Mouse (Mus musculus): ENCODE data around the gene Hist1h4n. TPM values are rescaled to one million over a fixed set of nuclear protein-coding genes. Genes with fewer than 3 reads are reported as not detected.
"Not testable (repeated sequence)": the region's sequence is repeated elsewhere in the genome, so short reads cannot be mapped to it uniquely, and the experiment has no call there.

Gene Hist1h4n
- polyA plus RNA-seq, 1 experiment from 2014 or later: 14.6 TPM

DNA sequence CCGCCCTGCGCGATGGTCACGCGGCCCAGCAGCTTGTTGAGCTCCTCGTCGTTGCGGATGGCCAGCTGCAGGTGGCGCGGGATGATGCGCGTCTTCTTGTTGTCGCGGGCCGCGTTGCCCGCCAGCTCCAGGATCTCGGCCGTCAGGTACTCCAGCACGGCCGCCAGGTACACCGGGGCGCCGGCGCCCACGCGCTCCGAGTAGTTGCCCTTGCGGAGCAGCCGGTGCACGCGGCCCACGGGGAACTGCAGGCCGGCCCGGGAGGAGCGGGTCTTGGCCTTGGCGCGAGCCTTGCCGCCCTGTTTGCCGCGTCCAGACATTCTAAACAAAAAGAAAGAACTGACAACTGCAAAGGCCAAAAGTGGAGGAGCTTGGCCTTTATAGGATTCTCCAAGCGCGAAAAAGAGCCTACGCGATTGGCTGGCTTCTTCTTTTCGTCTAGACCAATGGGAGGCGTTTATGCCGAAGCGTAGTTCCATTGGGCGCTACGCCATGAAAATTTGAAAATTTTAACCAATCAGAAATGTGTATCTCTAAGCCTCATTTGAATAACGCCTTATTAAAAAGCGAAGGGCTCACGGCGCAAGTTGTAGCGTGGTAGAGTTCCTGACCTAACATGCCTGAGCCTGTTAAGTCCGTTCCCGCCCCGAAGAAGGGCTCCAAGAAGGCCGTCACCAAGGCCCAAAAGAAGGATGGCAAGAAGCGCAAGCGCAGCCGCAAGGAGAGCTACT lies 44.9 kb downstream of the Hist1h4n start, which contains the start of the genes Hist1h2an and Hist1h2bp:
TSS of gene Hist1h2an (minus strand) at position 320 of the 731 bp plus-strand sequence.
TSS of gene Hist1h2bp (plus strand) at position 563 of the 731 bp plus-strand sequence.
- WGBS: under 1% methylated on average over 33 of the region's 63 CpGs
- ATAC-seq (replicated peaks; ENCODE audit: low FRiP score): peak; percentile 93

DNA sequence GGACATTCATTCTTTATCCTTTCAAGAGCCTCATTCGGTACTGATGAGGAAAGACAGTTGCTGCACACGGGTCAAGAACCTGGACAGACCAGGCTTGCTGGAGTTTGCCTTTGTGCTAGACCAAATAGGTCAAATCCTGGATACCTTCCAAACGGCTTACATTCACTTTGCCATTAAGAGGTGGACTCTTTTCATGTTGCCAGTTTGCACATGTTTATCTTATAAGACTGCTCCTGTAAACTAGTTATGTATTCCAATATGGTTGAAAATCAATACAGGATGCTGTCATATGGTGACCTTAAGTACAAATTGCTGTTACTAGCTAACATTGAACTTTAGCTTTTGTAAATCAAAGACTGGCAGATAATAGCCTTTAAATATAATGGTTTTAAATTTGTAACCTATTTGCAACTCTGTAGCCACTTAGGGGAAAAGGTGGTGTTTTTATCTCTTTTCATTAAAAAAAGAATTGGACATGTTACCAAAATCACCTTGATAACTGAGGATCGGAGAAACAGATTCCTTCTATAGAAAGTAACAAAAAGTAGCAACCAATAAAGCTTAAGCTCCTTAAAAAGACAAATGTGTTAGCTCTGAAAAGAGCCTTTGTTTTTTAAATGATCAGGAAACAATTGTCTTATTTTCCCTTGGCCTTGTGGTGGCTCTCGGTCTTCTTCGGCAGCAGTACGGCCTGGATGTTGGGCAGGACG lies 45.7 kb downstream of the Hist1h4n start:
- Histone ChIP-seq H3K9ac (ENCODE audit: low read length) (peak overlapping the region; percentile 56), H3K4me1 (replicated peaks; ENCODE audit: control insufficient read depth, insufficient read depth, low read length) (peaks cover 13% of the 10 kb centered on the region; the same call in 1 of the 2 replicates), H3K9me3 (ENCODE audit: control insufficient read depth, low read length) (no peaks in the 10 kb centered on the region), H3K27ac (ENCODE audit: low read depth, low read length) (peak overlapping the region; percentile 90), H3K4me2 (ENCODE audit: low read depth, low read length, severe bottlenecking) (peak overlapping the region; percentile 46), H3K36me3 (ENCODE audit: control insufficient read depth, insufficient read depth, low read length) (no peaks in the 10 kb centered on the region), H3K4me3 (ENCODE audit: low read depth, low read length) (peak overlapping the region; percentile 31), H3K27me3 (ENCODE audit: control insufficient read depth, insufficient read depth, low read length) (no peaks in the 10 kb centered on the region)
- DNase-seq (ENCODE audit: low spot score) (peak; percentile 59), ATAC-seq (replicated peaks; ENCODE audit: low FRiP score) (no peak)
- 3% methylated on average over 8 of the region's 8 CpGs for WGBS

More for the DNA sequence above, 44.9 kb downstream of the Hist1h4n start, which contains the start of the genes Hist1h2an and Hist1h2bp:
- Histone ChIP-seq H3K9ac (ENCODE audit: low read length) (peak within 1 kb of the TSS; percentile 65), H3K27ac (ENCODE audit: low read depth, low read length) (peak within 1 kb of the TSS; percentile 95), H3K4me1 (replicated peaks; ENCODE audit: control insufficient read depth, insufficient read depth, low read length) (peaks cover 13% of the 10 kb centered on the region; the same call in 1 of the 2 replicates), H3K4me2 (ENCODE audit: low read depth, low read length, severe bottlenecking) (peak within 1 kb of the TSS; percentile 49), H3K4me3 (ENCODE audit: low read depth, low read length) (peak within 1 kb of the TSS; percentile 31)
- DNase-seq (ENCODE audit: low spot score): peak; percentile 90
- H3K36me3 ChIP-seq (ENCODE audit: control insufficient read depth, insufficient read depth, low read length); H3K27me3 ChIP-seq (ENCODE audit: control insufficient read depth, insufficient read depth, low read length); H3K9me3 ChIP-seq (ENCODE audit: control insufficient read depth, low read length): not testable (repeated sequence)

GRCm38 (mm10) chr13:21784311-21784710 lies 47.7 kb downstream of the Hist1h4n start:
- DNase-seq (ENCODE audit: low spot score): peak; percentile 45
- Histone ChIP-seq H3K36me3 (ENCODE audit: control insufficient read depth, insufficient read depth, low read length) (no peaks in the 10 kb centered on the region), H3K9ac (ENCODE audit: low read length) (peak overlapping the region; percentile 64), H3K27me3 (ENCODE audit: control insufficient read depth, insufficient read depth, low read length) (no peaks in the 10 kb centered on the region), H3K4me3 (ENCODE audit: low read depth, low read length) (no peak overlapping the region), H3K4me2 (ENCODE audit: low read depth, low read length, severe bottlenecking) (peak overlapping the region; percentile 51; the same call in 1 of the 2 replicates), H3K27ac (ENCODE audit: low read depth, low read length) (peak overlapping the region; percentile 92), H3K9me3 (ENCODE audit: control insufficient read depth, low read length) (no peaks in the 10 kb centered on the region), H3K4me1 (replicated peaks; ENCODE audit: control insufficient read depth, insufficient read depth, low read length) (peaks cover 11% of the 10 kb centered on the region; the same call in 1 of the 2 replicates)
- ATAC-seq (replicated peaks; ENCODE audit: low FRiP score): no peak
- 25% methylated on average over 6 of the region's 6 CpGs for WGBS

DNA sequence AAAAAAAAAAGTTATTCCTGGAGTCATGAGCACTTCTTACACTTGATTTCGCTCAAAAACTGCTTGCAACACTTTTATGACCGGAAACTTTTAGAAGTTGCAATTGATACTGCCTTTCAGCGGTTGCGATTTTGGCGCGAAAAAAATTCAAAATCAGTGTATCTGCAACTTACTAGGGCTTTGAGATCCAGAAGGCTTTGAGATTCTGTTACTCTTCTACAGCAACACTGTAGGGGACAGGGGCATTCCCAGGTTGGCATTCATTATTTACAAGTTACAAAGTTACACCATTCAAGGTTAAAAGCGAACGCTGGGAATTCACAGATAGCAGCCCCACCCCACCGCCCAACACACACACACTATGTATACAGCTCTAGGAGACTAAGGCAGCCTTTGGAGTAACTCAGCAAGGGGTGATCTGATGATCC lies 48.2 kb downstream of the Hist1h4n start:
- 1% methylated on average over 9 of the region's 9 CpGs for WGBS
- Histone ChIP-seq H3K27ac (ENCODE audit: low read depth, low read length) (peak overlapping the region; percentile 92), H3K27me3 (ENCODE audit: control insufficient read depth, insufficient read depth, low read length) (no peaks in the 10 kb centered on the region), H3K4me2 (ENCODE audit: low read depth, low read length, severe bottlenecking) (peak overlapping the region; percentile 51), H3K4me3 (ENCODE audit: low read depth, low read length) (peak overlapping the region; percentile 40), H3K36me3 (ENCODE audit: control insufficient read depth, insufficient read depth, low read length) (no peaks in the 10 kb centered on the region), H3K9ac (ENCODE audit: low read length) (peak overlapping the region; percentile 64), H3K4me1 (replicated peaks; ENCODE audit: control insufficient read depth, insufficient read depth, low read length) (peaks cover 9% of the 10 kb centered on the region; the same call in 1 of the 2 replicates), H3K9me3 (ENCODE audit: control insufficient read depth, low read length) (no peaks in the 10 kb centered on the region)
- DNase-seq (ENCODE audit: low spot score): peak; percentile 73
- no peak for ATAC-seq (replicated peaks; ENCODE audit: low FRiP score)

DNA sequence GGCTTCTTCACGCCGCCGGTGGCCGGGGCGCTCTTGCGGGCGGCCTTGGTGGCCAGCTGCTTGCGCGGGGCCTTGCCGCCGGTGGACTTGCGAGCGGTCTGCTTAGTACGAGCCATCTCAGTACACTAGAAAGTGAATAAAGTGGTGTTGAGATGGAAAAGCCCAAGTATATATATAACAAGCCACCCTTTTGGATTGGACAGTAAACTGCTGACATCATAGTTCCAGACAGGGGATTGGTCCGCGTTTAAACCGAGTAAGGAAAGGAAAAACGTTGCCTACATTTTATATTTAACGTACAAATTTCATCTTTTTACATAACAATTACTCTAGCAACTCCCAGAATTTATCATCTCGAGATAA lies 48.8 kb downstream of the Hist1h4n start, which contains the start of gene Hist1h3i:
TSS of gene Hist1h3i (minus strand) at position 116 of the 363 bp plus-strand sequence.
- H3K4me2 ChIP-seq (ENCODE audit: low read depth, low read length, severe bottlenecking): peak within 1 kb of the TSS; percentile 67
- H3K27ac ChIP-seq (ENCODE audit: low read depth, low read length): peak within 1 kb of the TSS; percentile 96
- 0% methylated on average over 13 of the region's 20 CpGs for WGBS
- peak; percentile 56 for DNase-seq (ENCODE audit: low spot score)
- H3K9ac ChIP-seq (ENCODE audit: low read length): peak within 1 kb of the TSS; percentile 79
- H3K4me1 ChIP-seq (replicated peaks; ENCODE audit: control insufficient read depth, insufficient read depth, low read length): peaks cover 6% of the 10 kb centered on the region; the same call in 1 of the 2 replicates
- no peaks in the 10 kb centered on the region for H3K27me3 ChIP-seq (ENCODE audit: control insufficient read depth, insufficient read depth, low read length)
- H3K9me3 ChIP-seq (ENCODE audit: control insufficient read depth, low read length): no peaks in the 10 kb centered on the region
- H3K4me3 ChIP-seq (ENCODE audit: low read depth, low read length): peak within 1 kb of the TSS; percentile 40
- H3K36me3 ChIP-seq (ENCODE audit: control insufficient read depth, insufficient read depth, low read length): no peaks in the 10 kb centered on the region
- ATAC-seq (replicated peaks; ENCODE audit: low FRiP score): peak; percentile 71

DNA sequence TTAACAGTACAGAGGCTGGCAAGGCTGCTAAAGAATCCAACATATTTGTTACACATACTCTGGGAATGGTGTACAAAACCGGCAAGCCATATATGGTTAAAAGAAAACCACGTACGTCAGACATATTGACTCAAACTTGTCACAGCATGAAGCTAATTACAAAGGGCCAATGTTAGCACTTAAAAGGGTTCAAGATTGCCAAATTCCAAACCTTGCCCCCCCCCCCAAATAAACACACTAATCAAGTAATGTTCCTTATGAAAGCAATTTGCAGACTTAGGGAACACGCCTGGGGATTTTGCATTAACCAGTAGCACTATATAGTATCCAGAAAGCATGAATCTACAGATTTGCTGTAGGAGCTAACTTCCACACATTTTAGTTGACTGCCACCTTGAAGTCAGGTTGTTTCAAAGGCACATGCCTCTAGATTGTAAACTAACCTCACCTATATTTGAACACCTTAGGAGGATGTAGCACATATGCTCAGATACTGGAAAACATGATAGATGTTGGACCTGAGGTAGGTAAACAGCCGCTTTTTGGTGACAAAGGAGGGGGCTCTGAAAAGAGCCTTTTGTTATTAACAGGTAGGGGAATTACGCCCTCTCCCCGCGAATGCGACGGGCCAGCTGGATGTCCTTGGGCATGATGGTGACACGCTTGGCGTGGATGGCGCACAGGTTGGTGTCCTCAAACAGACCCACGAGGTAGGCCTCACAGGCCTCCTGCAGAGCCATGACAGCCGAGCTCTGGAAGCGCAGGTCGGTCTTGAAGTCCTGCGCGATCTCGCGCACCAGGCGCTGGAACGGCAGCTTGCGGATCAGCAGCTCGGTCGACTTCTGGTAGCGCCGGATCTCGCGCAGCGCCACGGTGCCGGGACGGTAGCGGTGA lies 49.4 kb downstream of the Hist1h4n start:
- WGBS: under 1% methylated on average over 13 of the region's 35 CpGs
- ATAC-seq (replicated peaks; ENCODE audit: low FRiP score) (peak; percentile 5; the same call in 1 of the 2 replicates), DNase-seq (ENCODE audit: low spot score) (peak; percentile 71)
- not testable (repeated sequence) for H3K36me3 ChIP-seq (ENCODE audit: control insufficient read depth, insufficient read depth, low read length); H3K9me3 ChIP-seq (ENCODE audit: control insufficient read depth, low read length); H3K4me1 ChIP-seq (replicated peaks; ENCODE audit: control insufficient read depth, insufficient read depth, low read length); H3K27me3 ChIP-seq (ENCODE audit: control insufficient read depth, insufficient read depth, low read length)
- H3K4me3 ChIP-seq (ENCODE audit: low read depth, low read length): peak overlapping the region; percentile 40
- peak overlapping the region; percentile 67 for H3K4me2 ChIP-seq (ENCODE audit: low read depth, low read length, severe bottlenecking)
- peak overlapping the region; percentile 79 for H3K9ac ChIP-seq (ENCODE audit: low read length)
- H3K27ac ChIP-seq (ENCODE audit: low read depth, low read length): peak overlapping the region; percentile 96
